Mouse (Mus musculus) kidney, adult 2 months (tissue): Measurements from ENCODE around the gene Col1a1. TPM values are rescaled to one million over a fixed set of nuclear protein-coding genes. Genes with fewer than 3 reads are reported as not detected.

ENCODE experiments used
- DNase-seq: peaks from one replicate; pipeline ENCODE4 v3.0.0; 2021
- H3K27ac ChIP-seq: fragments of 200-500 bp; 2 replicates; pipeline ENCODE4 v1.5.1; 2012; ENCODE audit warnings: low read depth, low read length, control low read depth, inconsistent platforms; ENCODE audit not compliant: insufficient read depth
- H3K27me3 ChIP-seq: fragments of 200-500 bp; replicated peaks from 2 replicates; pipeline ENCODE4 v1.6.1; 2012; ENCODE audit warnings: mild to moderate bottlenecking, moderate library complexity, low read length, inconsistent platforms; ENCODE audit not compliant: control insufficient read depth, insufficient read depth
- H3K36me3 ChIP-seq: fragments of 200-500 bp; 2 replicates; pipeline ENCODE4 v1.6.1; 2012; ENCODE audit warnings: mild to moderate bottlenecking, moderate library complexity, low read length, inconsistent platforms; ENCODE audit not compliant: control insufficient read depth, insufficient read depth
- H3K4me1 ChIP-seq: fragments of 200-500 bp; 2 replicates; pipeline ENCODE4 v1.6.1; 2011; ENCODE audit warnings: low read length; ENCODE audit not compliant: control insufficient read depth, insufficient read depth
- H3K4me3 ChIP-seq: fragments of 200-500 bp; 2 replicates; pipeline ENCODE4 v1.5.1; 2011; ENCODE audit warnings: mild to moderate bottlenecking, low read depth, low read length, control low read depth; ENCODE audit not compliant: insufficient read depth
- CTCF ChIP-seq: fragments of 200-500 bp; conservative IDR thresholded peaks from 2 replicates; pipeline ENCODE4 v1.5.1; 2011; ENCODE audit warnings: low read depth, mild to moderate bottlenecking, control low read depth, low read length, moderate library complexity, mixed read lengths; ENCODE audit not compliant: insufficient read depth, insufficient read length
- POLR2A ChIP-seq: fragments of 200-500 bp; IDR thresholded peaks from one replicate; pipeline ENCODE4 v1.6.1; 2011; ENCODE audit warnings: low read depth, low read length, control low read depth
- WGBS: fragments of 180-500 bp; shearing (Covaris S2); methylation state at CpG from one replicate; pipeline ENCODE4 v1.1.7; 2018; 5-methylcytosine and 5-hydroxymethylcytosine counted together
- polyA plus RNA-seq: library from polyadenylated mRNA; depleted of rRNA; stranded (reverse); fragments of >200 nt; gene quantifications from 2 replicates; pipeline ENCODE4 v1.2.3, GENCODE M21; 2012

Gene Col1a1
- polyA plus RNA-seq, 1 experiment = 25.3 TPM

DNA sequence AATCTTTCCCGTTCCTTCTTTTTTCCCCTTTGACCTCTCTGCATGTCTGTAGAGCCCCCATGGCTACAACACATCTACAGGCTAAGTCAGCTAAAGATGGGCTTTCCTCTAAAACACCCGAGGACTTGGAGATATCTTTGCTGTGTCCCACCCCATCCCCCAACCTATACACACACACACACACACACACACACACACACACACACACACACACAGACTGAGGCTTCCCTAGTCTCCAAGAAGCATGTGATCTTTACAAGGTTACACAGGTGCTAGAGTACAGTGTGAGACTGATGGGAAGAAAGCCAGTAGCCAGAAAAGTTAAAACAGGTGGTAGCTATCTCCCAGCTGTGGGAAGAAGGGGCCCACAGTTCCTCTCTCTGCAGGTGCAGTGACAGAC lies 50.4 kb downstream of the Col1a1 start:
- peaks cover 16% of the 10 kb centered on the region for H3K4me1 ChIP-seq
- 63% methylated on average over 2 of the region's 2 CpGs for WGBS
- TF ChIP-seq POLR2A (no peak), CTCF (no peak)
- H3K27ac ChIP-seq = no peak overlapping the region
- no peaks in the 10 kb centered on the region for H3K36me3 ChIP-seq
- H3K4me3 ChIP-seq = no peak overlapping the region
- no peaks in the 10 kb centered on the region for H3K27me3 ChIP-seq
- no peak for DNase-seq

DNA sequence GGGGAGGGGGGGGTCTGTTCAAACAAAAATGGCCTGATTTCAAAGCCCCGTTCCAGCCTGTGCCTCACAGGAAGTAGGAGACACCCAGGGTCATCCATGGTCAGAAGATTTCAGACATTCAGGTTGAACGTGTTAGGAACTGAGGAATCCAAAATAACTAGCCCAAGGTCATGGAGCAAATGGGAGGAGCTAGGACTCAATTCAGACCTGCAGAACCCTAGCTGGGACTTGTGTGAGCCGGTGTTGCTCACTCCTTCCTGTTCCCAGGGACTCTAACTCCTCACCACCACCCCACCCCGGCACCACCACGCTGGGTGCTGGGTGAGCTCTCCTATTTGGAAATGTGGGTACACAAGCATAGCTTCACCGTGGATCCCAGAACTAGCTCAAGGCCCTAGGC lies 51.3 kb downstream of the Col1a1 start:
- Histone ChIP-seq H3K36me3 (no peaks in the 10 kb centered on the region), H3K4me1 (peaks cover 16% of the 10 kb centered on the region), H3K27ac (peak overlapping the region; percentile 26), H3K27me3 (no peaks in the 10 kb centered on the region), H3K4me3 (no peak overlapping the region)
- no peak for DNase-seq
- TF ChIP-seq CTCF (no peak), POLR2A (no peak)
- WGBS = 38% methylated on average over 6 of the region's 6 CpGs

DNA sequence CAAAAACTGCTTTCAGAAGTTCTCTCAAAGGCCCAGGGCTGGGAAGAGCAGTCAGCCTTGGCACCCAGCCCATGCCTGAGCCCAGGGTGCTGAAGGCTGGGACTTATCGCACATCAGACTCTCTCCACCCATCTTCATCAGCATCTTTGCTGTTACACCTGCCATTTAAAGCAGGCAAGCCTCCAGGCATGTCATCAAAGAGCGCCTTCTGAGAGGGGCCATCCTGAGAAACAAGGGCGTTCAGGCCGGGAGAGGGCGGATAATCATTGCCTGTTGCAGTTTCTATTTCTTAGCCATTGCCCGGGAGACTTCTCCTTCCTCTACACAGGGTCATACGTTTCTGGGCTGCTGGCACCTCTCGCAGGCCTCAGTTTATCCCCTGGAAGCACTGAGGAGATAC lies 51.8 kb downstream of the Col1a1 start:
- no peak overlapping the region for H3K4me3 ChIP-seq
- peaks cover 16% of the 10 kb centered on the region for H3K4me1 ChIP-seq
- WGBS = 79% methylated on average over 8 of the region's 8 CpGs
- no peaks in the 10 kb centered on the region for H3K36me3 ChIP-seq
- no peaks in the 10 kb centered on the region for H3K27me3 ChIP-seq
- TF ChIP-seq CTCF = no peak
- TF ChIP-seq POLR2A = no peak
- DNase-seq = no peak
- peak overlapping the region; percentile 26 for H3K27ac ChIP-seq

DNA sequence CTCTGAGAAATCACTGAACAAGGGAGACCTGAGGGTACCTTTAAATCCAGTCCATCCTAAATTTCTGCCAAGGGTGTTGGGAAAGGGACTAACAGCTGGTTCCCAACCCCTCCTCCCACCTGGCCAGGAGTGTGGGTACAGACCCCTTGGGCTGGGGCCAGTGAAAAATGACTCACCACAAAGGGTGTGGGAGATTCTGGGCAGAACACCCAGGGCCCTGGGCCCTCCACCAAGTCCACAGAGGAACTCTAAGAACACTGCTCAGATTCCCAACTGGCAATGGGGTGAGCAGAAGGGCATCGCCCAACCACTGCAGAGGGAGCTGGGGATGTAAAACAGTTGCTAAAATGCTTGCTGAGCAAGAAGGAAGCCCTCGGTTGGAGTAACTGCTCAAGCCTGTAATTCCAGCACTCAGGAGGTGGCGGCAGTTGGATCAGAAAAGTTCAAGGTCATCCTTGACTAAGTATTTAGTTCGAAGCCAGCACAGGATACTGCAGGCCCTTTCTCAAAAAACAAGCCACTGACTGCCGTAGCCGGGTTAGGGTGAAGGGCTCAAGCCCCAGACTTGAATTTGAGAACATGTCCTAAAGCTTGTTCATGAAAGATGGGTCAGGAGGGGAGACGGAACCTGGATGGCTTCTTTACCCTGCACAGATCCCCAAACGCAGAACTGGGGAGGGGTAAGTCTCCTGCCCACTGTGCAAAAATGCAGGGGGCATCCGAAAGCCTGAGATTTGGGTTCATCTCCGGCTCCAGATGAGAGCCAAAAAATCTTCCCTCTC lies 52.9 kb downstream of the Col1a1 start:
- WGBS = 22% methylated on average over 10 of the region's 10 CpGs
- Histone ChIP-seq H3K36me3 (no peaks in the 10 kb centered on the region), H3K4me3 (peak overlapping the region; percentile 73), H3K27me3 (no peaks in the 10 kb centered on the region), H3K4me1 (peaks cover 26% of the 10 kb centered on the region), H3K27ac (peak overlapping the region; percentile 92)
- no peak for DNase-seq
- TF ChIP-seq POLR2A (no peak), CTCF (no peak)

DNA sequence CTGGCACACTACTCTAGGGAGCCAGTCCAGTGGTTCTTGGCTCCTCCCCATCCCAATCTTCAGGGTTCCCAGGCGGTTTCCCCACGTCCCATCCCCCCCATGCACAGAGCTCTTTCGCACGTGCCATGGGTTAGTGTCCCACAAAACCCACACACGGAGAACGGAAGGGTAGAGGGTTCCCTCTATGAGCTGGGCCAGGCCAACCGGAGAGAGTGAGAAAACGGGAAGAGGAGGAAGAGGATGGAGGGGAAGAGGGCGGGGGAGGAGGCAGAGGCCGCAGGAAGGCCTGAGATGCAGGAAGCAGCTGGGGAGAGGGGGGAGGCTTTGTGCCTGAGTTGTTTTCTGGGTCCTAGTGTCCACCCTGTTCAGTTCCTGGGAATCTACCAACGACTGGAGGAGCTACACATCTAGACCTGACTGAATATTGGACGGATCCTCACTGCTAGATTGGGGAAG lies 53.6 kb downstream of the Col1a1 start:
- no peak for TF ChIP-seq POLR2A
- TF ChIP-seq CTCF = no peak
- Histone ChIP-seq H3K36me3 (no peaks in the 10 kb centered on the region), H3K27me3 (no peaks in the 10 kb centered on the region), H3K27ac (peak overlapping the region; percentile 95), H3K4me3 (peak overlapping the region; percentile 73), H3K4me1 (peaks cover 28% of the 10 kb centered on the region)
- peak; percentile 93 for DNase-seq
- 2% methylated on average over 12 of the region's 12 CpGs for WGBS

DNA sequence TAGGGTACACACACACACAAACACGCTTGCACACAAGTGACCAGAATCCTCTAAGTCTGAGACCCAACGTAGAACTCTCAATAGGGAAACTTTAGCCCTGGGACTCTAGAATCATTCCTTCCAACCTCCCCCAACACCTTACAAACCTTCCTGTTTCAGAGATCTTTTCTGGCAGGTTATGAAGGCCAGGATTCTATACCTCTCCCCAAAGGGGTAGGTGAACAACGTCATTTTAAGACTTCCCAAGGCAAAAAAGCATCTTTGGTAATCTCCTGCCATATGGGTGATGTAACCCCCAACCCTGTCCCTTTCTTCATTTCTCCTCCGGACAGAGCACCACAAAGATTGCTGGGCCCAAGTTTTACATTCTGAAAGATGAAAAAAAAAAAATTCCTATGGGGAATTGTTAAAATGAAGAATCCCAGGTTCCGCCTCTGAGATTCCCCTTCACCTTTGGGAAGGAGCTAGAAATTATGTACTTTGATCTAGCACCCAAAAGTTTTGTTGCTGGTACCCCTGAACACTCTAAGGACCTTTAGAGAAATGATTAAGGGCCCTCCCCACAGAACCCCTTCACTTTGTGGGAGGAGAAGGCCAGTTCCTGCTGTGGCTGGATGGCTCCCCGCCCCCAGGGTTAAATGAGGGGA lies 54.2 kb downstream of the Col1a1 start:
- WGBS = 40% methylated on average over 6 of the region's 6 CpGs
- no peaks in the 10 kb centered on the region for H3K36me3 ChIP-seq
- TF ChIP-seq POLR2A (no peak), CTCF (no peak)
- no peaks in the 10 kb centered on the region for H3K27me3 ChIP-seq
- DNase-seq = no peak
- peak overlapping the region; percentile 91 for H3K4me3 ChIP-seq
- H3K4me1 ChIP-seq = peaks cover 28% of the 10 kb centered on the region
- peak overlapping the region; percentile 95 for H3K27ac ChIP-seq

DNA sequence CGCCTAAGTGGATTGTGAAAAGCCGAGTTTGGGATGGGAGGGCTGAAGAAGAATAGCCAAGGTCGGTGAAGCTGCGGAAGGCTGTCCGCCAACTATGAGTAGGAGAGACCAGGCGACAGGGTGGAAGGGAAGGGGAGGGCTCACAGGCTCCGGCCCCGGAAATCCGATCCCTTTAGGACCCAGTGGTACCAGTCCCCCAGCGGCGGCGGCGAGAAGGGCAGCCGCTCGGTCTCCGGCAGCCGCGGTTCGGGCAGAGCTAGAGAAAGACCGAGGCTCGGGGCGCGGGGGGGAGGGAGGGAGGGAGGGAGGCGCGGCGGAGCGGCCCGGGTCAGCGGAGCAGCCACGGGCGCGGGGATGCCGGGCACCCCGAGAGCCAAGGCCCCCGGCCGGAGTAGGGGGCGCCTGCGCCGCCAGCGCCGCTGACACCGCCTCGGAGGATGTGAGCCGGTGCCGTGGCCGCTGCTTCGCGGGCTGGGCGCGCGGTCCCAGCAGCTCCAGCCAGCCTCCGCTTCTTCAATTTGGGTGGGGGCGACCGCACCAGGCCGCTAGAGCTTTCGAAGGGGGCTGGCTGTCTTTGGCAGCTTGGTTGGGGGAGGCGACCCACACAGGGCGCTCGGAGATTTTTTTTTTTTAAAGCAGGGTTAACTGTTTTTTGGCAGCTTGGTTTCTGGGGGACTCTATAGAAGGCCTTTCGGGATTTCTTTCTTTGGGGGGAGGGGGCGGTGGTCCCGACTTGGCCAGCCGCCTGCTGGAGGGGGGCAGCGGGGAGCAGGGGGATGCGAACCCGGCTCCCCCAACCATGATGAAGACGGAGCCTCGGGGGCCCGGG lies 54.9 kb downstream of the Col1a1 start, which contains the start of gene Ppp1r9b:
Gene Ppp1r9b (plus strand): TSS at position 287 of the 829 bp plus-strand sequence.
- 2% methylated on average over 69 of the region's 69 CpGs for WGBS
- Histone ChIP-seq H3K27ac (peak within 1 kb of the TSS; percentile 95), H3K27me3 (no peaks in the 10 kb centered on the region), H3K4me1 (peaks cover 28% of the 10 kb centered on the region), H3K4me3 (peak within 1 kb of the TSS; percentile 91), H3K36me3 (no peaks in the 10 kb centered on the region)
- DNase-seq = peak; percentile 95
- peak; percentile 57 for TF ChIP-seq POLR2A
- peak; percentile 58 for TF ChIP-seq CTCF
